Mouse (Mus musculus): ENCODE measurements at regions not wholly inside any gene's neighbourhood (a gene's known extent, or its start where the extent isn't known, plus 50 kb on each side); places are given as distances from the start of the nearest gene placed in this dataset.

GRCm38 (mm10) chr6:100923070-100923469 is 89.6 kb downstream of the Ppp4r2 start:
- DNase-seq (ENCODE audit: low spot score in 2 of 2): no peak

GRCm38 (mm10) chr6:100923686-100924085 is 90.3 kb downstream of the Ppp4r2 start:
- no peak for DNase-seq (ENCODE audit: low spot score in 2 of 2)

GRCm38 (mm10) chr6:100928791-100929758 is 95.7 kb downstream of the Ppp4r2 start:
- peak in 1 of 2 experiments; percentile 21 for DNase-seq (ENCODE audit: low spot score in 2 of 2)

- DNase-seq (ENCODE audit: low spot score in 2 of 2): peak; percentile 44 to 53
Observed at GRCm38 (mm10) chr6:100929759-100930358, 96.4 kb downstream of the Ppp4r2 start.

GRCm38 (mm10) chr6:100930706-100931105 is 97.3 kb downstream of the Ppp4r2 start:
- DNase-seq (ENCODE audit: low spot score in 2 of 2): no peak

- DNase-seq (ENCODE audit: low spot score in 2 of 2): no peak
Observed at GRCm38 (mm10) chr6:100934424-100934823, 101.0 kb downstream of the Ppp4r2 start.

- no peak for DNase-seq (ENCODE audit: low spot score in 2 of 2)
Observed at GRCm38 (mm10) chr6:100937802-100938201, 104.4 kb downstream of the Ppp4r2 start.

- DNase-seq (ENCODE audit: low spot score in 2 of 2): no peak
Observed at GRCm38 (mm10) chr6:100938376-100938775, 105.0 kb downstream of the Ppp4r2 start.

- no peak for DNase-seq (ENCODE audit: low spot score in 2 of 2)
Observed at GRCm38 (mm10) chr6:100939042-100939441, 105.6 kb downstream of the Ppp4r2 start.

- DNase-seq (ENCODE audit: low spot score in 2 of 2): no peak
Observed at GRCm38 (mm10) chr6:100939766-100940165, 106.3 kb downstream of the Ppp4r2 start.

- DNase-seq (ENCODE audit: low spot score in 2 of 2): no peak
Observed at GRCm38 (mm10) chr6:100941686-100942085, 108.3 kb downstream of the Ppp4r2 start.

GRCm38 (mm10) chr6:100942956-100943355 is 109.5 kb downstream of the Ppp4r2 start:
- no peak for DNase-seq (ENCODE audit: low spot score in 2 of 2)

- no peak for DNase-seq (ENCODE audit: low spot score in 2 of 2)
Observed at GRCm38 (mm10) chr6:100945796-100946195, 112.4 kb downstream of the Ppp4r2 start.

- no peak for DNase-seq (ENCODE audit: low spot score in 2 of 2)
Observed at GRCm38 (mm10) chr6:100948340-100948739, 114.9 kb downstream of the Ppp4r2 start.

- DNase-seq (ENCODE audit: low spot score in 2 of 2): no peak
Observed at GRCm38 (mm10) chr6:100951646-100952045, 118.2 kb downstream of the Ppp4r2 start.

GRCm38 (mm10) chr6:100952470-100952869 is 119.0 kb downstream of the Ppp4r2 start:
- DNase-seq (ENCODE audit: low spot score in 2 of 2): no peak

- peak in 1 of 2 experiments; percentile 18 for DNase-seq (ENCODE audit: low spot score in 2 of 2)
Observed at GRCm38 (mm10) chr6:100954563-100954962, 121.1 kb downstream of the Ppp4r2 start.

GRCm38 (mm10) chr6:100966481-100966880 is 133.1 kb downstream of the Ppp4r2 start:
- no peak for DNase-seq (ENCODE audit: low spot score in 2 of 2)

- DNase-seq (ENCODE audit: low spot score in 2 of 2): peak; percentile 49 to 55
Observed at GRCm38 (mm10) chr6:100968080-100968856, 134.8 kb downstream of the Ppp4r2 start.

- no peak for DNase-seq (ENCODE audit: low spot score in 2 of 2)
Observed at GRCm38 (mm10) chr6:100968960-100969359, 135.5 kb downstream of the Ppp4r2 start.

GRCm38 (mm10) chr6:100970810-100971447 is 137.5 kb downstream of the Ppp4r2 start:
- DNase-seq (ENCODE audit: low spot score in 2 of 2): no peak
